Mouse (Mus musculus) spleen, adult 2 months (tissue): ENCODE data around the gene Tnik. TPM values are rescaled to one million over a fixed set of nuclear protein-coding genes. Genes with fewer than 3 reads are reported as not detected.

Experiments used
- DNase-seq, 2 experiments: peaks; one replicate each; pipeline versions ENCODE4 v3.0.0 to v3.0.0-alpha.2; 2012 to 2021; ENCODE audit warnings: low spot score in 2 of 2, low read depth in 1 of 2
- H3K27ac ChIP-seq: fragments of 200-500 bp; 2 replicates; pipeline ENCODE4 v1.5.1; 2012; ENCODE audit warnings: low read length, inconsistent platforms; ENCODE audit not compliant: insufficient read depth
- H3K27me3 ChIP-seq: fragments of 200-500 bp; 2 replicates; pipeline ENCODE4 v1.6.1; 2012; ENCODE audit warnings: mild to moderate bottlenecking, moderate library complexity, low read length, inconsistent platforms; ENCODE audit not compliant: control insufficient read depth, insufficient read depth
- H3K36me3 ChIP-seq: fragments of 200-500 bp; 2 replicates; pipeline ENCODE4 v1.6.1; 2012; ENCODE audit warnings: mild to moderate bottlenecking, low read length, inconsistent platforms; ENCODE audit not compliant: control insufficient read depth, insufficient read depth
- H3K4me1 ChIP-seq: fragments of 200-500 bp; 2 replicates; pipeline ENCODE4 v1.6.1; 2011; ENCODE audit warnings: inconsistent platforms; ENCODE audit not compliant: control insufficient read depth, insufficient read depth, insufficient read length
- H3K4me3 ChIP-seq: fragments of 200-500 bp; 2 replicates; pipeline ENCODE4 v1.5.1; 2011; ENCODE audit warnings: mild to moderate bottlenecking, inconsistent platforms; ENCODE audit not compliant: insufficient read depth, insufficient read length; ENCODE audit errors: extremely low read depth
- CTCF ChIP-seq: fragments of 200-500 bp; IDR thresholded peaks from 2 replicates; pipeline ENCODE4 v1.5.1; 2011; ENCODE audit warnings: mild to moderate bottlenecking, inconsistent platforms; ENCODE audit not compliant: insufficient read depth, insufficient read length, insufficient replicate concordance; ENCODE audit errors: extremely low read depth
- POLR2A ChIP-seq: fragments of 200-500 bp; IDR thresholded peaks from 2 replicates; pipeline ENCODE4 v1.6.1; 2011; ENCODE audit warnings: low read depth, low read length, inconsistent platforms
- WGBS: fragments of 180-500 bp; shearing (Covaris S2); methylation state at CpG from one replicate; pipeline ENCODE4 v1.1.7; 2018; 5-methylcytosine and 5-hydroxymethylcytosine counted together
- polyA plus RNA-seq: library from polyadenylated mRNA; depleted of rRNA; stranded (reverse); fragments of >200 nt; gene quantifications from 2 replicates; pipeline ENCODE4 v1.2.3, GENCODE M21; 2012

Gene Tnik
- polyA plus RNA-seq, 1 experiment: 5.5 TPM

DNA sequence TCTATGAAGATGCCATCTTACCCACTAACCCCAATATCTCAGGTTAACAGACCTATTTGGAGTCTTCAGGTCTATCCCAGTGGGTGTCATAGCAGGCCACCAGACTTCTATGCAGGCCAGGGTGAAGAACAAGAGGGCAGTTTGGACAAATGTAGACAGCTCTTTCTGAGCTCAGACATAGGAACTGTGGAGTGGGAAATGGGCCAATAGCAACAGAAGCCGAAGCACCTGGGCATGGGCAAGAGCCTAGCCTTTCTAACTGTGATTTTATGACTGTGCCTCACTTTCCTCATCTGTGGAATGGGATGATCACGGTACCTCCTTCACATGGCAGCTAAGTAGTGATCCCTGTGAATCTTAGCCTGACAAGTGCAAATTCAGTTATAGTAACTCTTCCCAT lies 214.4 kb downstream of the Tnik start:
- DNase-seq: no peak
- Histone ChIP-seq H3K27me3 (no peaks in the 10 kb centered on the region), H3K4me1 (no peaks in the 10 kb centered on the region), H3K27ac (no peak overlapping the region), H3K4me3 (no peak overlapping the region), H3K36me3 (no peaks in the 10 kb centered on the region)
- WGBS: 97% methylated on average over 2 of the region's 2 CpGs
- TF ChIP-seq CTCF: no peak

GRCm38 (mm10) chr3:28485716-28486115 lies 222.7 kb downstream of the Tnik start:
- no peaks in the 10 kb centered on the region for H3K27me3 ChIP-seq
- DNase-seq: no peak
- no peak overlapping the region for H3K27ac ChIP-seq
- H3K4me3 ChIP-seq: no peak overlapping the region
- no peaks in the 10 kb centered on the region for H3K36me3 ChIP-seq
- TF ChIP-seq CTCF: no peak
- TF ChIP-seq POLR2A: no peak
- 87% methylated on average over 7 of the region's 7 CpGs for WGBS
- no peaks in the 10 kb centered on the region for H3K4me1 ChIP-seq

GRCm38 (mm10) chr3:28487418-28487817 lies 224.4 kb downstream of the Tnik start:
- WGBS: 87% methylated on average over 9 of the region's 9 CpGs
- H3K4me1 ChIP-seq: no peaks in the 10 kb centered on the region
- DNase-seq: no peak

DNA sequence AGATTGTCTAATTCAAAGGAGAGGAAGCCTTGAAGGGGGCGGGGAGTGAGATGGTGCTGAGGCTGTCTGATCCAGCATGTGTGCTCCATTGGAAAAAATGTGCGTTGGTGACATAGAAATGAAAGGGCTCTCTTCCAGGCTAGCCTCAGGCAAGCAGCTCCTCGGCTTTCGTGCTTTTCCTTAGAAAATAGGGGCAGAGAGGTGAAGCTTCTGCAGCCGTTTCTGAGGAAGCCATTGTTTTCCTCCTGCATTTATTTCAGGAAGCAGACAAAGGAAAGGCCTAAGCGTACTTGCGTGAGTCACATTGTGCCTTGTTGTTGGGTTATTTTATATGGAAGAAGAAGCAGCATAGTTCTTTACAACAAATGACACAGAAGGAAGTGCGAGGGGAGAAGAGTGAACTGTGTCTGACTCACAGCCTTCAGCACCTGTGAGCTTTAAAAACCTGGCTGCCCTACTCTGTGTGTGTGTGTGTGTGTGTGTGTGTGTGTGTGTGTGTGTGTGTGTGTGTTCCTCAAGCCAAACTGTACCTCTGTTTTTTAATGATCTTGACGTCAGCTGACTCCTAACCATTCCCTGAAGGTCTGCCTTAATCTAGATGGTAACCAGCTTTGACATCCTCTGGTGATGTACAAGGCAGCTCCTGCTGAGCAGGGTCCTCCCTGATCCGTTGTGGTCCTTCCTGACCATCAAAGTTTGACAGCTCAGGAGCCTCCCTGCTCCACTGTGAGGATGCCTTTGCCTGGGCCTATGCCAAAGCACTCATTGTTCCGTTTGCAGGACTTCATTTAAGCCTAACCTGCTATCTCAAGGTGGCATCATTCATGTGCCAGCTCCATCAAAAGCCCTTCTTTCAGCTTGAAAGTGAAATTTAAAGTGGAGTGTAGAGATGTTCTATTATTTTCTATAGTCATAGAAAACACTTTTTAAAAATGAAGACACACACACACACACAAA lies 228.3 kb downstream of the Tnik start:
- 80% methylated on average over 11 of the region's 11 CpGs for WGBS

More at GRCm38 (mm10) chr3:28487418-28487817, 224.4 kb downstream of the Tnik start:
- no peak overlapping the region for H3K4me3 ChIP-seq
- no peaks in the 10 kb centered on the region for H3K27me3 ChIP-seq
- H3K36me3 ChIP-seq: no peaks in the 10 kb centered on the region
- no peak for TF ChIP-seq CTCF
- TF ChIP-seq POLR2A: no peak
- no peak overlapping the region for H3K27ac ChIP-seq

DNA sequence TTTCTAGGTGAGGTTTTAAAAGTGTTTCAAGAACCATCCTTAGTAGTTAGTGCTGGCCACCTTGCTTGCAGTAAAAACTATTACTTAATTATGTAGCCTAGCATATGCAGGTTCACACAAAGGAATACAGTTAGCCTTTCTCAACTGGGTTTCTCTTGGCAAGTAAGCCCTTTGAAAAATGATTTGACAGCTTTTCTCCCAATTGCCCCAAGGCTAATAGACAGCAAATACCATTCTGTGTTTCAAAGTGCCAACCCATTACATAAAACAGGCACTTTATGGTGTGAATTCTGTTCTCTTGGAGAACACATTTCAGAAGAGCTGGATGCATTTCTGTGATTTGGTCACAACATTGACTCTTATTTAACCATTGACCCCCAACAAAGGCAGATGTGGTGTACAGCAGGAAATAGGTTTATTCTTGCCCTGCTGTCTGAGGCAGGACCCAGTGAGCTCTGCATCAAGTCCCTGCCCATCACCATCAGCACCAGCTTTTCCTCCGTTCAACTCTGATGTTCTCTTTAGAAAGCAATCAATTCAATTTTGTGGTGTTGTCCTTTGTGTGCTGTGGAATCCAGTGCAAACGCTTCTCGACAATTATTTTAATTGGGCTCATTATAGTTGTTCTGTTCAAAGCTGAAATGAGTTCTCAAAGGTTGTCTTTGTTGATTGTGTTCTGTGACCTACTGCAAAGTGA lies 233.9 kb downstream of the Tnik start:
- DNase-seq: no peak
- Histone ChIP-seq H3K4me3 (no peak overlapping the region), H3K4me1 (no peaks in the 10 kb centered on the region), H3K27ac (no peak overlapping the region), H3K36me3 (no peaks in the 10 kb centered on the region), H3K27me3 (no peaks in the 10 kb centered on the region)
- WGBS: 87% methylated on average over 3 of the region's 3 CpGs
- TF ChIP-seq POLR2A: no peak
- TF ChIP-seq CTCF: no peak

More for the DNA sequence above, 228.3 kb downstream of the Tnik start:
- H3K4me3 ChIP-seq: no peak overlapping the region
- TF ChIP-seq POLR2A (no peak), CTCF (no peak)
- no peaks in the 10 kb centered on the region for H3K27me3 ChIP-seq
- H3K36me3 ChIP-seq: no peaks in the 10 kb centered on the region
- no peak for DNase-seq
- H3K27ac ChIP-seq: no peak overlapping the region
- no peaks in the 10 kb centered on the region for H3K4me1 ChIP-seq

GRCm38 (mm10) chr3:28497503-28497857 lies 234.5 kb downstream of the Tnik start:
- 92% methylated on average over 3 of the region's 3 CpGs for WGBS

DNA sequence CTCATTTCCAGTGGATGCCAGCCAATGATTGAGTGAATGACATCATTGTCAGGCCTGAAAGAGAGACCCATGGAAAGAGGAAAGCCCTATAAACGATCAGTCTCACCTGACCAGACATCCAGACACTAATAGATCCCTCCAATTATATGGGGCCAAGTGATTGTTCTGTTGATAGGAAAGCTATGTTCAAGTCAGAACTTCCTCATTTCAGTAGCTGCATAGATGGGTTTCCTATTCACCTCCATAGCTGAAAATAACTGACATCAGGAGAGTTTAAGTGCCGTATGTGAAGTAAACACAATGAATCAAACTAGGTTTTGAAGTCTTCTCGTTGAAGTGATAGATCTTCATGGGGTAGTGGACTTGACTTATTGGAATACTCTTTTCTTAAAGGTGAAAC lies 239.7 kb downstream of the Tnik start:
- H3K36me3 ChIP-seq: no peaks in the 10 kb centered on the region
- WGBS: 43% methylated on average over 3 of the region's 3 CpGs
- no peak overlapping the region for H3K4me3 ChIP-seq
- no peak for DNase-seq
- no peak overlapping the region for H3K27ac ChIP-seq
- H3K27me3 ChIP-seq: no peaks in the 10 kb centered on the region
- no peaks in the 10 kb centered on the region for H3K4me1 ChIP-seq
- no peak for TF ChIP-seq POLR2A
- TF ChIP-seq CTCF: no peak

More at GRCm38 (mm10) chr3:28497503-28497857, 234.5 kb downstream of the Tnik start:
- H3K4me1 ChIP-seq: no peaks in the 10 kb centered on the region
- no peak overlapping the region for H3K27ac ChIP-seq
- DNase-seq: no peak
- no peaks in the 10 kb centered on the region for H3K27me3 ChIP-seq
- TF ChIP-seq CTCF (no peak), POLR2A (no peak)
- H3K36me3 ChIP-seq: no peaks in the 10 kb centered on the region
- no peak overlapping the region for H3K4me3 ChIP-seq
